Mouse (Mus musculus) small intestine, adult 2 months (tissue): ENCODE results near the gene Dnajc19.

Source experiments
- CTCF ChIP-seq: fragments of 200-500 bp; IDR thresholded peaks from 2 replicates; pipeline ENCODE4 v1.5.1; 2012; ENCODE audit warnings: low read depth, mild to moderate bottlenecking, control low read depth, inconsistent platforms, low read length, moderate library complexity, mixed read lengths; ENCODE audit not compliant: insufficient replicate concordance, insufficient read length; ENCODE audit errors: extremely low read depth
- POLR2A ChIP-seq: fragments of 200-500 bp; IDR thresholded peaks from 2 replicates; pipeline ENCODE4 v1.6.1; 2012; ENCODE audit warnings: low read depth, mild to moderate bottlenecking, control low read depth, inconsistent platforms, low read length, moderate library complexity

GRCm38 (mm10) chr3:34080900-34081662 lies at the start of gene Dnajc19:
- TF ChIP-seq CTCF (no peak), POLR2A (peak; percentile 60; the same call in 1 of the 2 replicates)
